Mouse (Mus musculus): ENCODE results near the gene Osbpl6.

DNA sequence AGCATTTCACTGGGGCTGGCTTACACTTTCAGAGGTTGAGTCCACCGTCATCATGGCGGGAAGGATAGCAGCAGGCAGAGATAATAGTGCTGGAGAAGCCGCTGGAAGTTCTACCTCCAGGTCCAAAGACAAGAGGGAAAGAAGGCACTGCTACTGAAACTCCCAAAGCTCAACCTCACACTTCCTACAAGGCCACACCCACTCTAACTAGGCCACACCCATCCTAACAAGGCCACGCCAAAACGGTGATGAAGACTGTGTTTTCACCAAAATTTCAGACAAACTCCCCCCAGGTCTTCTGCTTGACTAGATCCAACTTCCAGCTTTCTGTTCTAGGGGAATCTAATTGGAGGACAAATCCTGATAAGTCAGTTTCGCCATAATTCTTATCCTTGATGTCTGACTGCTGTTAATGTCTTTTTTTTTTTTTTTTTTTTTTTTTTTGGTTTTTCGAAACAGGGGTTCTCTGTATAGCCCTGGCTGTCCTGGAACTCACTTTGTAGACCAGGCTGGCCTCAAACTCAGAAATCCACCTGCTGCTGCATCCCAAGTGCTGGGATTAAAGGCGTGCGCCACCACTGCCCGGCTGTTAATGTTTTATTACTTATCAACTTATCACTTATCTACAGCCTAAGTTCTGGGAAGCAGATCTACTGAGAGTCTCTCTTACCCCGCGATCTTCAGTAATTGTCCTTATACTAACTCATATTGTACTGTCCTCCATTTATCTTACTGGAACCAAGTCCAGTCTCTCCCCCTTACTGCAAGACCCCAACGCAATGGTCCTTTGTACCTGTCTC lies 37.2 kb upstream of the Osbpl6 start:
- TF ChIP-seq CTCF (IDR thresholded peaks at IDR 0.05; ENCODE audit: borderline replicate concordance, control insufficient read depth, extremely low read depth, insufficient read depth, low read length, poor library complexity) (no peak), POLR2A (IDR thresholded peaks at IDR 0.05; ENCODE audit: control insufficient read depth, extremely low read depth, insufficient read depth, low read length, poor library complexity) (no peak)

Data from thymus, adult 2 months (tissue).